Mouse (Mus musculus) lung, postnatal 25 days (tissue): ENCODE measurements around the gene Ripk1.
"Not testable (repeated sequence)": the region's sequence is repeated elsewhere in the genome, so short reads cannot be mapped to it uniquely, and the experiment has no call there.

Source experiments
- DNase-seq: peaks from one replicate; pipeline ENCODE4 v3.0.0; 2022; ENCODE audit warnings: low spot score

The Ripk1 gene

DNA sequence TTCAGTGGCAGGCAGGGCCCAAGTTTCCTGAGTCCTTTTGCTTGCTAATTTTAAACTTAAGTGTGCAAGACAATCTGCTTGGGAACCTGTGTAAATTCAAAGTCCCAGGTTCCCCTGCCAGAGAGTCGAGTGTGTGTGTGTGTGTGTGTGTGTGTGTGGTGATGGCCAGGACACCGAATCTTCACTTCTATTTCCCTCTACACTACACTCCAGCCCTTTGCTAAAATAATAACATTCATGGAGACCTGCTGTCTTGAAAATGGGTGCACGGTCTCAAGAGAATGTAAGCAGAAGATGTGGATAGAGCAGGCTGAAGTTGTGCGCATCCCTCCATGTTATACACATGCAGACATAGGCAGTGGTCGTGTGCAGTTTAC, 35.9 kb downstream of the Ripk1 start:
- no peak for DNase-seq

DNA sequence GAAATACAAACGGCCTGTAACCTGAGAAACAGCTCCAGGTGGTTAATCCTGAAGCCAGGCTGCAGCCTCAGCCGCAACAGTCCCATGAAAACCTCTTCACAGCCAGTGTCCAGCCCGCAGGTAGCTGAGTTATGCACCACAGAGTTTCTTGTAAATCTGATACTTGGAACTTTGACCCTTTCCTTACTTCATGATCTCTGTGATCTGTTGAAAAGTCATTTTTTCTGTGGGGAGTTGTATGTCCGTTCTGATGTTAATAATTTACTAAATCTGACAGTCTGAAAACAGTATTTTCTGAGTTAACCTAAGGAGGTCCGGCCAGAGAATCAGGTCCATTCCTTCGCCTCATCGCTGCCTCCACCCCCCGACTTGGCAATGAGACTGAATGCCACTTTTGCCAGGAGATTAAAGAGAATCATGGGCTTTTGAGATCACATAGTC, 36.8 kb downstream of the Ripk1 start:
- no peak for DNase-seq

DNA sequence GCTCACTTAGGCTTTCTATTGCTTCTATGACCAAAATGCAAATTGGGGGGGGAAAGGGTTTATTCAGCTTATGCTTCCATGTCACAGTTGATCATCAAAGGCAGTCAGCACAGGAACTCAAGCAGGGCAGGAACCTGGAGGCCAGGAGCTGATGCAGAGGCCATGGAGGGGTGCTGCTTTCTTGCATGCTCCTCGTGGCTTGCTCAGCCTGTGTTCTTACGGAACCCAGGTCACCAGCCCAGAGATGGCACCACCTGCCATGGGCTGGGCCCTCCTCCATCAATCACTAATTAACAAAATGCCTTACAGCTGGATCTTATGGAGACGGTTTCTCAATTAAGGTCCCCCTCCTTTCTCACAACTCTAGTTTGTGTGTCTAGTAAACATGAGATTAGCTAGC, 37.9 kb downstream of the Ripk1 start:
- no peak for DNase-seq

DNA sequence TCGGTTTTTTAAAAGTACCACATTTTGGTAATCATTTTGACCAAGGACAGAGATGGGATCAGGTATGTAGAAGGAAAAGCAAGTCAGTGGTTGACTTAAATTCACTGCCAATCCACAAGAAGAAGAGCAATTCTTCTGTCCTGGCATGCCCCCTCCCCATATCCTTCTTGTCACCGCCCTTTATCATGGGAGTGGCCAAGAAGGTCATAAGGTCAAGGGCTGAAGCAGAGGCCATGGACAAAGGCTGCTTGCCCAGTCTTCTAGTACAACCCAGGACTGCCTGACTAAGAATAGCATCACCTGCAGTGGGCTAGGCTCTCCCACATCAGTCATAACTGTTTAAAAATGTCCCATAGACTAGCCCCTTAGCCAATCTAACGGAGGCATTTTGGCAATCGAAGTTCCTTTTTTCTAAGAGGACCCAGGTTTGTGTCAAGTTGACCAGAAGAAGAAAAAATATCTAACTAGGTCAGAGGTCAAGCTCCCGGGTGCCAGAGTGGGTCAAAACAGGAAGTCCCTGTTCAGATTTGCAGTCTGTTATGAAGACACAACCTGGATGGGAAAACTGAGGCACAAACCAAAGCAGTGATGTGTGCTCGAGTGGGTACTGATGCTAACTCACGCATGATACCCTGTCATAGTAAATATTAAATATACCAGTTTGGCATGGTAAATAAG, 41.7 kb downstream of the Ripk1 start:
- no peak for DNase-seq

DNA sequence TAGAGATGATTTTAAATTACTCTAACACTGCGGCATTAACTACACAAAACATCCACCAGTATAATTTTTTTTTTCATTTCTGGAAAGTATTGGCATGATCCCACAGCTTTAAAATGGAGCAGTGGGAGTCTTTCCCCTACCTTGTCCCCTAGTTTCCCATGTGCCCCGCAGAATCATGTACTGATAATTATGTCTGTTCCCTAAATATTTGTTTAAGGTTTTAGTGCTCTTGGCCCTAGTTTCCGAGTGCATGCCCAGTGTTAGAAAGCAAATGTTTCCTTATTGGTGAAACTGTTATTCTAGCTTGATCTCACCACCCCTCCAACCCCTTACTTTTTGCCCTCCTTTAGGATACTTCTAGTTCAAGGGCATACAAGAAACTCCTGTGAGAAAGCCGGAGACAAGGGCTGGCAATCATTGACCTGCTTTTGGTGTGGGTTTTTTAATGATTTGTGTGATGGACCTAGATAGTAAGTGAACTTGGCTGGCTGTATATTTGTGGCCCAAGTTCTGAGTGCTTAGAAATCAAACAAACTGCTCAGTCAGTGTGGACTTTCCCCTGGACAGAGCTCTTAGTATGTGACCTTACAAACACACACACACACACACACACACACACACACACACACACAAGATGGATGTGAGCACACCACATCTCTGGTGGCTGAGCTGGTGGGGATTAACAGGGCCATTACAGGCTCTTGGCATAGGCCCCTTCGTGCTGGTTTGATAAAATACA, 43.5 kb downstream of the Ripk1 start:
- no peak for DNase-seq

DNA sequence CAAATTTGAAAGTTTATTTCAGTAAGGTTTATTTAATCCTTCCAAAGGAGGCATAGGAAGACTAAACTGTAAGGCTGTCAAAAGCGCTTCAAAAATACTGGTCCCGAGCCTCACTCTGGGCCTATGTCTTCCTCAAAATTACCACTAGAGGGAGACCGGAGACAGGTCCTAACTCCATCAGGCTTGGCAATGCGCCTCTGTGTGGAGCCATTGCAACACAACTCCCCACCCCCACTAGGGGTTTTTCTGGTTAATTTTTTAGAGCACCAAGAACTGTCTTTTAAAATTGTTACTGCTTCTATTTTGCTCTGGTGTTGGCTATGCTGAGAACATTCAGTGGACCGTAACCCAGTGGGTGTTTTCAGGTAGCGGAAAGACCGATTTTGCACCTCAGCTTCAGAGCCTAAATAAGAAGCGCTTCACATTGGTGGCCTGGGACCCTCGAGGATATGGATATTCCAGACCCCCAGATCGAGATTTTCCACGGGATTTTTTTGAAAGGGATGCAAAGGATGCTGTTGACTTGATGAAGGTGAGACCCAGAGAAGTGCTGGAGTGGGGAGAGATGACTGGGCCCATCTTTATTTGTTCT, 44.4 kb downstream of the Ripk1 start:
- peak; percentile 88 for DNase-seq

DNA sequence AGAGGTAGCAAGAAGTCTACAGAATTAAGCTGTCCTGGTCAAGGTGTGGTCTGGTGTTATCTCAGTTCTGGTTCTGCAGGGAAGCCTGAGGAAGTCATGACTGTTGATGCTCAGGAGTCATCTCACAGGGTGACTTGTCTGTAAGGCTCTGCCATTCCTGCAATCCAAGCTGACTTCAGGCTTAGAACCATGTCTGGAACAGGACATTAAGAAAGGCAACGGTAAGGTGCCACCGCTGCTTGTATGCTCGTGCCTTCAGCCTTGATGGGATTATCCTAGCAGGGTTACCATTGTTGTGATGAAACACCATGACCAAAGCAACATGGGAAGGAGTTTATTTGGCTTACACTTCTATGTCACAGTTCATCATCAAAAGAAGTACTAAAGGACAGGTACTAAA, 45.4 kb downstream of the Ripk1 start:
- DNase-seq, result no peak

DNA sequence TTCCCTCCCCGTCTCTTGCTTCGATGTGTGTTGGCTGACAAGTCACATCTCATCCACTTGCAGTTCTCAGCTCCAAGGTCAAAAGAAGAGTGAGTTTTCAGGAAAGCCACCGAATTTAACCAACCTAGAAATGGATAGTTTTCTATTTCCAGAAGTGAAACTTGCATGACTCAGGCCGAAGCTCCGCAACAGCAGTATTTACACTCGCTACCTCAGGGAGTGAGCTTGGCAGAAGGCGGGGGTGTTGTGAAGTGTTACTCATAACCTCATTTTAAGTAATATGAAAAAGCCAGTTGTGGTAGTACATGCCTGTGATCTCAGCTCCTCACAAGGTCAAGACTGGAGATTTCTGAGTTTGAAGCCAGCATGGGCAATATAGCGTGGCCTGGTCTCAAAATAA, 48.3 kb downstream of the Ripk1 start:
- no peak for DNase-seq

DNA sequence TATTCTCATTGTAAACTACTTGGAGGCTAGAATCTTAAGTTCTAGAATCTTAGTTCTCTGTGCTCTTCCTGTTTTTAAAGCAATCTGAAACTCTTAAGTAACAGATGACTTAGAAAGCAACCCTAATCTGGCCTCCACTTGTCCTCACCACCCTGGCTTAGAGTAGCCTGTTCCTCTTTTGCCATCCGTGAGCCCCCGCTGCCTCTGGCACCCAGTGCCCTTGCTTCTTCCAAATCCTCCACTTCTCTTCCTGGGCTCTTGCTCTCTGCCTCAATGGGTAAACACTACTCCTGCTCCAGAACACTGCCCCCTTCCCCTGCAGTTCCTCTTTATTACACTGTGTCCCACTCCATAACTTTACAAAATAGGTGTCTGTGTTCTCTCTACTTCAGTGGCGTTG, 49.5 kb downstream of the Ripk1 start:
- no peak for DNase-seq

DNA sequence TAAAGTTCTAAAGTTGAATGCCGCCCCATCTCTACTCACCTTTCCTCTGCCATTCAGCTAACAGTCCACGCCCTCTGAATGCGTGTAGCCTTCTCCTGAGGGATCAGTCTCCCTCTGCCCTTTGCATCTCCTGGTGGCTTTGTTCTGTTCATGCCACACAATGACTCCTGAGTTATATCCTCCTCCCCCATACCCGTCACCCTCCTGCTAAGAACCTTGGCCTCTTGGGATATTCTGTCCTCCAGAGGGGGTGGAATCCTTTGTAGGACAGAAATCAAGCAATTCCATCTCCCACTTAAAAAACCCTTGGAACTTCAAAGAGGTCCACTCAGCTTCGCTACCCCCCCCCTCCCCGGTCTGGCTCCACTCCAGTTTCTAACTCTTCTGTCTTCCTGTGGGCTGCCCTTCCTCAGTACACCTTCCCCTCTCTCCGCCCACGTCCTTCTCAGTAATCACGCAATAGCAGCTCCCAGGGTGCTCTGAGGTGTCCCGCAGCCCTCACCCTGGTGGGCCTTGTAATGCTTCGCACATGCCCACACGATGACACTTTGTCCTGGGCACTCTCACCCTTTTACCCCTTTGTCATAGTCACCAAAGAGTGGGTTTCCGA, 51.6 kb downstream of the Ripk1 start:
- no peak for DNase-seq

DNA sequence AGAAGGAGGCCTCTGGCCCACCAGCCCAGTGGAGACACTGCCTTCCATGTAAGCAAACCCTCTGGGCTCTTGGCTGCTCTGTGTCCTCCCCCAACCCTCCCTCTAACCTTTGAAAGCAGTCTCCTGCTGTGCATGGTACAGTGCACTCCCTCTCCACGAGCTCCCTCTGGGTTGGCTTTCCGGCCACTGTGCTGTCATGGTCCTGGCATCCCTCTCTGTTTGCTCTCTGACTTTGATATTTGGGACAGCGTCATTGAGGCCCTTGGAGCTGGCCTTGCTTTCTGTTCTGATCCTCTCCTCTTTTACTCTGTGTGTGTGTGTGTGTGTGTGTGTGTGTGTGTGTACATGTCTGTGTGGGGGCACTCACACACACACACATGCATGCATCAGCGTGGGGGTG, 52.2 kb downstream of the Ripk1 start:
- DNase-seq, result no peak

DNA sequence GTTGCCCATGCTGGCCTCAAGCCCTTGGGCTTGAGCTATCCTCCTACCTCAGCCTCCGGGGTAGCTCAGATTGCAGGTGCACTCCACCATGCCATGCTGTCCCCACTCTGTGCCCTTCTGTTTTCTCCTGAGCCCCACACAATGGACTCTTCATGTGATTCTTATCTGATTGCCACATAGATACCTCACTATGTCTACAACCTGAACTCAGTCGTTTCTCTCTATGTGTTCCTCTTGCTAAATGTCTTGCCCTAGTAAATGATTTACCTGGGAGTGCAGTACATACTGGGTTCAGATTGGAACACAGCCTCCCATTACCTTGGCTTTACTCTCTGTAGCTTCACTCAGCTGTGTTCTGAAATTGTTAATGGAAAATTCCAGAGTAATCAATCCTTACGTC, 52.8 kb downstream of the Ripk1 start:
- DNase-seq, result no peak

DNA sequence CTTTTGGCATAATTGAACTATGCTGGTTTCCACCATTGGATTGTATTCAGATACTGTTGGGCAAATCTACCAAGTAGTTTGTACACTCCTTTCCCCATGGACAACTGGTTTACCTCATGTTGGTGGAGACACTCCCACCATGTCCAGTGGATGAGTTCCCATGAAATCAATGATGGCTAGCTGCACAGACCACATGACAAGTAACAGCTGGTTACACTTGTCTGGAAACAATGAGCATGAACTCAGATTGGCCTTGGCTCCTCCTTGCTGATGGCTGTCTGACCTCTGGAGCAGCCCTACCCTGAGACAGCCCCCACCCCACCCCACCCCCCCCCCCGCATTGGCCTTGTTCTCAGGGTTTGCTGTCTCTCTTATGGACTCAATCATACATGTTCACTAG, 55.1 kb downstream of the Ripk1 start:
- no peak for DNase-seq

DNA sequence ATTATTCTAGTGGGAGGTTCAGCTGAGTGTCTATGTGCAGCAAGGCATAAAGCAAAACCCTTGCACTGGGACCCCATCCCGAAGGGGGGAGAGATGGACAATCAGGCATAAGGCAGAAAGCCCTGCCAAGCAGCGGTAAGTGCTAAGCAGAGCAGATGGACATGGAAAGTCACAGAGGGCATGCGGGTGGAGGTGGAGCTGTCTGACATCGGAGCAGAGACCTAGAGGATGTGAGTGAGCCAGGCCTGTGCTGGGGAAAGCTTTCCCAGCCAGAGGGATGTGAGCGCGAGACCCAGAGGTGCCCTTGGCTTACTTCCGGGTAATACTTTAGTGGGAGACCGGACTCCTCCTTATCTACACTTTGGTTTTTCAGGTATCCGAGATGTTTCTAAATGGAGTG, 57.9 kb downstream of the Ripk1 start:
- DNase-seq, result no peak

DNA sequence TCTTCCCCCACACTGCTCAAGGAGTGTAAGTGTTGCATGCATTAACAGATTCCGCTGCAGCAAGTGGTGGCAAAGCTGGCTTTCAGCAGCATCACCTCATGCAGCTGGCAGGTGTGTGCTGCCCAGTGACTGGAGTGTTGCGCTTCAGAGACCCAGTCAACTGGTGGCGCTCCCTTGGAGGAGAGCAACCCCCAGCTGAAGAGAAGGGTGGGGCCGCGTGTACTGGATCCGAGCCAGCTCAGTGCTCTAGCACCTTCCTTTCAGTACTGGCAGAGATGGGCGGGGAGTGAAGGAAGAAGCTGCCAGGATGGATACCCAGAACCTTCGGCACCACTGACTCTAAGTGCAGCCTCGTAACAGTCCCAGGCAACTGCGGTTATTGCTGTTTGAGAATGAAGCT, 60.3 kb downstream of the Ripk1 start:
- no peak for DNase-seq

DNA sequence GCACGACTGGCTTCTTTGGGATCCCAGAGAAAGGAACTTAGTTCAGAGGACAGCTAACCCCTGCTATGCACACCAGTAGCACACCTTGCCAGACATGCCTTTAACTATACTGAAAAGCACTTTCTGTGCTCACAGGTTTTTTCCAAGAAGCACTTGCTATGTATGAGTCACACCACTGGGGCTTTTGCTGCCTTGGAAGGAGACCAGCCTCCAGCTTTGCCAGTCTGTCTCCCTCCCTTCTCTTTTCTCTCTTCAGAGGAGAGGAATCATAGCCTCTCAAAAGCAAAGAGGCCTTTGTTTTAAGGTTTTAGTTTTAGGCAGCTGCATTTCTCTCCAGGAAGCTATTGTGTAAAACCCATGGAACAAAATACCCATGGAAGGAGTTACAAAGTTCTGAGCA, 64.2 kb downstream of the Ripk1 start:
- no peak for DNase-seq

DNA sequence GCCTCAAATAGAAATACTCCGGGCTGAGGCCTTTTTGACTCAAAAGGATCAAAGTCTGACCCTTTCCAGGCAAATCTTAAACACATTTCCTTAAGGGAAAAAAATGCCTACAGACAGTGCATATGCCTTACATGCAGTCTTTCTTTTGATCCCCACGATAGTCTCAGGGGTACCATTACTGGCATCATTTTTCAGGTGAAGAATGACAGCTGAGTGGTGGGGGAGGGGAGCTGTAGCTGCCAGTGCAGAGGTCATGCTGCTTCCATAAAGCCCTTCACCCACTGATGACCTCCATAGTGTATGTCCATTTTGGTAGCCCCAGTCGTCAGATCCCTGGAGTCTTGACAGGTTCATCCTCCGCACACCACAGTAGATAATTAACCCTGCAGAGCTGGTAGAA, 68.1 kb downstream of the Ripk1 start:
- no peak for DNase-seq

DNA sequence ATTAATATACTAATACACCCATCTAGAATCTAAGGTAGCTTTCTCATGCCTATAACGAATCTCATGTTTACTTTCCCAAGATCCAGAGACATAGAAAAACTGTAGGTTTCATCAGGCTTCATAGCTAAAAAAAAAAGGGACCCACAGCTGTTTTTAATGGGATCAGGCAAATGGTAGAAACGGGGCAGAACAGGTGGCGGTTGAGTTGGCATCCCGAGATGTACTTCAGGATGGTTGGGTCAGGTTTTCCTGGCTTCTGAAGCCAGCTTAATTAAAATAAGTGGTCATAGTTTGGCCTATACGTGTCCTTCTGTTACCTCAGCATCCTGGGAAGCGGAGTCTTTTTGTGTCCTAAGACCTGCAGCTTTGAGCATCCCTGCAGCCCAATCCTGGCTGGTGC, 69.7 kb downstream of the Ripk1 start:
- no peak for DNase-seq

DNA sequence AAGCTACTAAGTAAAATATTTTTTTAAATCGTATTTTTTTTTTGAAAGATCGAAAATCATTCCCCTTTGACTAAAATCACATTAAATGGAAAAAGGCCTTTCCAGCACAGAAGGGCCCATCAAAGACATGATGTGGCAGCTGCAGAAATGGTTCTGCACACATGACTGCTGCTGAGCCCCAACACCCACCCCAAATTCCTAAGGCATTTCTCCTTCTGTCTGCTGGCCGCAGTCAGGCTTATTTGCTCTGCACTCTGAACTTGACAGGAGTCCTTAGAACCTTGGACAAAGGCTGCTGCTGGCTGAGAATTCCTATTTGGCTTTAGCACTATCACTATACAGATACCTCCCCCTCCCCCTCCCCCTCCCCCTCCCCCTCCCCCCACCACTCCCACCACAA, 70.7 kb downstream of the Ripk1 start:
- no peak for DNase-seq

DNA sequence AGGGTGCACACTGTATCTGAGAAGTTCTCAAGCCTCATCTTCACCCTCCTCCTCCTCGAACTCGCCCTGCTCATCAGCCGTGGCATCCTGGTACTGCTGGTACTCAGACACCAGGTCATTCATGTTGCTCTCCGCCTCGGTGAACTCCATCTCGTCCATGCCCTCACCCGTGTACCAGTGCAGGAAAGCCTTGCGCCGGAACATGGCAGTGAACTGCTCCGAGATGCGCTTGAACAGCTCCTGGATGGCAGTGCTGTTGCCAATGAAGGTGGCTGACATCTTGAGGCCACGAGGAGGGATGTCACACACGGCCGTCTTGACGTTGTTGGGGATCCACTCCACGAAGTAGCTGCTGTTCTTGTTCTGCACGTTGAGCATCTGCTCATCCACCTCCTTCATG, 72.3 kb downstream of the Ripk1 start:
- not testable (repeated sequence) for DNase-seq

DNA sequence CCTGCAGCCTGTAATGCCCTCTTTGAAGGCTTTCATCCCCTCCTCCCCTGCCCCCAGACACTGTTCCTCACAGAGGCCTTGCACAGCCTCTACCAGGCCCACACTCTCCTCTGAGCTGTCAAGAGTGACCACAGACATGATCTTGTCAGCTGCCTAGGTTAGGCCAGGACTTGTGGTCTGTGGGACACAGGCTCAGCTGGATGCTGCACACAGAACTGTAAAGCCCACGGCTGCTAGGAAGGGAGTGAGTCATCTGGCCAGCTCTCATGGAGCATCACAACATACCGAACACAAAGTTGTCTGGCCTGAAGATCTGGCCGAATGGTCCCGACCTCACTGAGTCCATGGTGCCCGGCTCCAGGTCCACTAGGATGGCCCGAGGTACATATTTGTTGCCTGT, 73.7 kb downstream of the Ripk1 start:
- not testable (repeated sequence) for DNase-seq

DNA sequence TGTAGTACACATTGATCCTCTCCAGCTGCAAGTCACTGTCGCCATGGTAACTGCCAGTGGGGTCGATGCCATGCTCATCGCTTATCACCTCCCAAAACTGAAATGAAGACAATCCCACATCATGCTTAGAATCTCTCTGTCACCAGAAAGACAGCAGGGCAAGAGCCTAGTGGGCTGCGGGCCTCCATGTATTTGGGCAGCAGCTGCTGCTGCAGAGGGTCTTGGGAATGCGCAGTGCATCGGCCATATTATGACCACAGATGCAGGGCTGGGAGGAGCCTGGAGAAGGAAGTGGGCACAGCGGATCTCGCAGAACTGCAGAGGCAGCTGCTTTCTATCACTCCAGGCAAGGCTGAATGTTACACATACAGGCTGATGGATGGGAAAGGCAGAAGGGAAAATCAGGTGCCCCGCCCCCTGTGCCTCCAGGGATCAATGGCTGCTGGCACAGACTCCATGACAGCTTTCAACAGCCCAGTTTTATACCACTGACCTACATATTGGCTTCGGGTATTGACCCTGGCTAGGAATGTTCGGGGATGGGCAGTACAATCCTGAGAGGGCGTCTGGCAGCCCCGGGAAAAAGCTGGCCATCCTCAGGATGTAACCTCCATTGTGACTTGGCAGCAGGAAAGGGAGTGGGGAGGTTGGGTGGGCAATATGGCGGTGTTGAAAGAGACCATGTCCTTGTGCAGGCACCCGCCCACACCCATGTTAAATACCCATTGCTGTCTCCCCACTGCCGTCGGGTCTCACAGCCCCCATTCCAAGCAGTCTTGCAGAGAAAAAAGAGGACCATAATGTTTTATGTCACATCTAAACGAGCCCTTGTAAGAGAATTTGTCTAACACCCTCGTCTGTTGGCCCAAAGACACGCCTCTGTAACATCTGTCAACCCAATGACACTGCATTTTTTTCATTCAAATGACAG, 74.7 kb downstream of the Ripk1 start:
- DNase-seq, result no peak
